Mouse (Mus musculus) lung, embryonic 14.5 days (tissue): ENCODE measurements at regions not wholly inside any gene's neighbourhood (a gene's known extent, or its start where the extent isn't known, plus 50 kb on each side); places are given as distances from the start of the nearest gene placed in this dataset.

Experiments
- ATAC-seq: fragments of 200-750 bp; cut with Nextera tagmentation; 2 replicates; pipeline ENCODE4 v1.8.0; 2017; ENCODE audit warnings: mild to moderate bottlenecking, moderate TSS enrichment, moderate library complexity; ENCODE audit not compliant: insufficient read depth
- DNase-seq: peaks from one replicate; pipeline ENCODE4 v3.0.0-alpha.2; 2015
- H3K27ac ChIP-seq: fragments of 300-500 bp; sonication (generic); 2 replicates; pipeline ENCODE4 v1.5.1; 2014; ENCODE audit warnings: low read depth, mild to moderate bottlenecking, moderate library complexity
- H3K27me3 ChIP-seq: fragments of 300-500 bp; sonication (generic); 2 replicates; pipeline ENCODE4 v1.6.1; 2014; ENCODE audit warnings: low read length, control low read depth; ENCODE audit not compliant: insufficient read depth
- H3K36me3 ChIP-seq: fragments of 300-500 bp; sonication (generic); 2 replicates; pipeline ENCODE4 v1.6.1; 2014; ENCODE audit warnings: control low read depth; ENCODE audit not compliant: insufficient read depth
- H3K4me1 ChIP-seq: fragments of 300-500 bp; sonication (generic); 2 replicates; pipeline ENCODE4 v1.6.1; 2014; ENCODE audit warnings: antibody characterized with exemption, control low read depth; ENCODE audit not compliant: insufficient read depth
- H3K4me2 ChIP-seq: fragments of 300-500 bp; sonication (generic); 2 replicates; pipeline ENCODE4 v1.6.1; 2014; ENCODE audit warnings: mild to moderate bottlenecking
- H3K4me3 ChIP-seq: fragments of 300-500 bp; sonication (generic); 2 replicates; pipeline ENCODE4 v1.5.1; 2014; ENCODE audit warnings: low read depth, low read length
- H3K9ac ChIP-seq: fragments of 300-500 bp; sonication (generic); 2 replicates; pipeline ENCODE4 v1.6.1; 2014
- H3K9me3 ChIP-seq: fragments of 300-500 bp; sonication (generic); 2 replicates; pipeline ENCODE4 v1.6.1; 2016; ENCODE audit warnings: low read depth, low read length, control low read depth
- CTCF ChIP-seq: IDR thresholded peaks from 2 replicates; pipeline ENCODE4 v1.5.1; 2016; ENCODE audit warnings: antibody characterized with exemption, low read depth
- WGBS: fragments of 180-500 bp; shearing (Covaris S2); extraction: QIAGEN DNeasy Blood & Tissue Kit; methylation state at CpG from one replicate; pipeline ENCODE4 v1.1.7; 2014; 5-methylcytosine and 5-hydroxymethylcytosine counted together

GRCm38 (mm10) chr9:63045531-63045930, 57.8 kb upstream of the Pias1 start:
- no peak for TF ChIP-seq CTCF
- DNase-seq = no peak
- no peaks in the 10 kb centered on the region for H3K36me3 ChIP-seq
- no peak overlapping the region for H3K9ac ChIP-seq
- H3K4me3 ChIP-seq = no peak overlapping the region
- WGBS = 65% methylated on average over 4 of the region's 4 CpGs
- H3K27ac ChIP-seq = no peak overlapping the region
- H3K9me3 ChIP-seq = no peaks in the 10 kb centered on the region
- H3K27me3 ChIP-seq = no peaks in the 10 kb centered on the region
- no peak for ATAC-seq
- no peaks in the 10 kb centered on the region for H3K4me1 ChIP-seq
- no peak overlapping the region for H3K4me2 ChIP-seq

- Histone ChIP-seq H3K36me3 (no peaks in the 10 kb centered on the region), H3K4me2 (no peak overlapping the region), H3K27me3 (no peaks in the 10 kb centered on the region), H3K9ac (no peak overlapping the region), H3K4me1 (no peaks in the 10 kb centered on the region), H3K27ac (no peak overlapping the region; the same call in 1 of the 2 replicates), H3K9me3 (no peaks in the 10 kb centered on the region), H3K4me3 (no peak overlapping the region)
- ATAC-seq (no peak), DNase-seq (peak; percentile 27)
- TF ChIP-seq CTCF = no peak
- 17% methylated on average over 3 of the region's 3 CpGs for WGBS
Measured at GRCm38 (mm10) chr9:63043304-63043703, 55.6 kb upstream of the Pias1 start.

- ATAC-seq = no peak
- WGBS = 85% methylated on average over 6 of the region's 6 CpGs
Measured at GRCm38 (mm10) chr9:63038031-63038430, 50.3 kb upstream of the Pias1 start.

More at GRCm38 (mm10) chr9:63038031-63038430, 50.3 kb upstream of the Pias1 start:
- no peaks in the 10 kb centered on the region for H3K36me3 ChIP-seq
- no peak overlapping the region for H3K4me2 ChIP-seq
- H3K27me3 ChIP-seq = no peaks in the 10 kb centered on the region
- no peak overlapping the region for H3K4me3 ChIP-seq
- no peaks in the 10 kb centered on the region for H3K4me1 ChIP-seq
- no peak overlapping the region for H3K27ac ChIP-seq
- DNase-seq = no peak
- no peak for TF ChIP-seq CTCF
- no peak overlapping the region for H3K9ac ChIP-seq
- no peaks in the 10 kb centered on the region for H3K9me3 ChIP-seq
